Mouse (Mus musculus): ENCODE measurements around the gene Trabd2b. TPM values are rescaled to one million over a fixed set of nuclear protein-coding genes. Genes with fewer than 3 reads are reported as not detected.

The Trabd2b gene
- polyA plus RNA-seq, 1 experiment from 2014 or later: 0.63 TPM

DNA sequence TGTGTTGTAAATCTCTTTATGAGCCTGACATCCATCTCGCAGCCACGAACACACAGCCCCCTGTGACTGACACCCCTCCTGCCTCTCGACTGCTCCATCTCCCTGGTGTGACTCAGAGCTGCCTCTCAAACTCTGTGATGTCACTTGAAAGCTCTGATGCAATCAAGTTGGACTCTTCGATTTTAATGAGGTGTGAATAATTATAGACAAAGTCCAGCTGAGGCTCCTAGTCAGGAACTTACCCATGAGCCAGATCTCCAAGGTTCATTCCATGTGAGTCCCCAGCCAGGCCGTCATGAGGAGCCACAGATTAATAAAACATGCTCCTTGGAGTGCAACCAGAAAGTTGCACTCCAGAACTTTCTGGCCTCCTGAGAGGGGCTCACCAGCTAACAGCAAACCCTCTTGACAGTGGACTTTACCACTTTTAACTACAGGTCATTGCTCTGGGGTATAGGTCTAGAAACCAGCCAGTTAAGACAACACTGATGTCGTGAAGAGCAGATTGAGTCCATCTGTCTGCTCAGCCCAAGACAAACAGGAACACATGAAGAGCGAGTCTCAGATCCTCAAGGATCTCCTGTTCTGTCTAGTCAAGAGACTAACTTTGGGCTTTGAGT lies 221.3 kb downstream of the Trabd2b start:
- no peaks in the 10 kb centered on the region for H3K9me3 ChIP-seq (ENCODE audit: control insufficient read depth, low read length)
- no peak overlapping the region for H3K4me3 ChIP-seq (replicated peaks; ENCODE audit: low read length)
- H3K9ac ChIP-seq: no peak overlapping the region
- ATAC-seq (ENCODE audit: low FRiP score) (no peak), DNase-seq (ENCODE audit: low spot score) (no peak)
- H3K4me1 ChIP-seq (replicated peaks; ENCODE audit: control insufficient read depth, insufficient read depth, low read length): no peaks in the 10 kb centered on the region; the same call in 1 of the 2 replicates
- 68% methylated on average over 7 of the region's 7 CpGs for WGBS
- H3K27ac ChIP-seq: no peak overlapping the region
- no peaks in the 10 kb centered on the region for H3K36me3 ChIP-seq (replicated peaks; ENCODE audit: control insufficient read depth, insufficient read depth)
- H3K27me3 ChIP-seq (ENCODE audit: control insufficient read depth, insufficient read depth, low read length): no peaks in the 10 kb centered on the region
- no peak overlapping the region for H3K4me2 ChIP-seq (replicated peaks)

DNA sequence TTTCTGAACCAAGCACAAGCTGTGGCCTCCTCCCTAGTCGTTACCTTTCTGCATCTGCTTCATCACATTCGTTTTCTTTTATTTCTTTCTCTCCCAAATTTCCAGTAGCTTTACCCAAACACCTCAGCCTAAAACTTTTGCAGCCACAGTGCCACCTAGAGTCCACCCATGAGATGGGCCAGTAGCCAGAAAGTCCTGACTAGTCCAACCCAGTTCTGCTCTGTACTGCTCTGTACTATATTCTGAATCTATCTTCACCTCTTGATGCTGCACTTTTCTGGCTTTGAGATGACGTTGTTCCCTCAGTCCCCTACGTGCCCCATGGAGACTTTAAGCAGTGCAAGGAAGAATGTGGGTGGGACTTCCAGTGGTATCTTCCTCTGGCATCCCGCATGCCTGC lies 229.4 kb downstream of the Trabd2b start:
- no peak overlapping the region for H3K27ac ChIP-seq
- H3K4me2 ChIP-seq (replicated peaks): no peak overlapping the region
- 25% methylated on average over 5 of the region's 5 CpGs for WGBS
- H3K4me1 ChIP-seq (replicated peaks; ENCODE audit: control insufficient read depth, insufficient read depth, low read length): no peaks in the 10 kb centered on the region
- H3K4me3 ChIP-seq (replicated peaks; ENCODE audit: low read length): no peak overlapping the region
- H3K27me3 ChIP-seq (ENCODE audit: control insufficient read depth, insufficient read depth, low read length): no peaks in the 10 kb centered on the region
- peak; percentile 72 for DNase-seq (ENCODE audit: low spot score)
- H3K36me3 ChIP-seq (replicated peaks; ENCODE audit: control insufficient read depth, insufficient read depth): no peaks in the 10 kb centered on the region
- ATAC-seq (ENCODE audit: low FRiP score): no peak
- no peak overlapping the region for H3K9ac ChIP-seq
- H3K9me3 ChIP-seq (ENCODE audit: control insufficient read depth, low read length): peaks cover 3% of the 10 kb centered on the region; the same call in 1 of the 2 replicates

DNA sequence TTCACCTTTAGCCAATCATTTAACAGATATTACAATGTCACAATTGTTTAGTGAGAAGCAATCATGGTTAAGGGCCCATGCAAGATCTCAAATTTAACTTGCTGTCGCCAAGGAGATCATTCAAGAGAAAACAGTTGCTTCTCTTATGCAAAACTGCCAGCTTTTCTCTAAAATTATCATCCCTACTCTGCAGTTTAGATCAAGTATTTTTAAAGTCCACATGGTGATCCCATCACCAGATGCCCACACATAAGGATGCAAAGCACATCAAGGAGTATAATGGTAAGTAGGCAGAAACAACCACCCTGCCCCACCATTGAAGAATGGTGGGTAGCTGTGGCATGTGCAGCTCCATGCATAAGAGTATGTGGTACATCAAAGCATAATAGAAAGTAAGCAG lies 229.8 kb downstream of the Trabd2b start:
- Histone ChIP-seq H3K36me3 (replicated peaks; ENCODE audit: control insufficient read depth, insufficient read depth) (no peaks in the 10 kb centered on the region), H3K9ac (no peak overlapping the region), H3K4me3 (replicated peaks; ENCODE audit: low read length) (no peak overlapping the region), H3K4me1 (replicated peaks; ENCODE audit: control insufficient read depth, insufficient read depth, low read length) (no peaks in the 10 kb centered on the region), H3K27ac (no peak overlapping the region), H3K9me3 (ENCODE audit: control insufficient read depth, low read length) (peaks cover 3% of the 10 kb centered on the region; the same call in 1 of the 2 replicates), H3K27me3 (ENCODE audit: control insufficient read depth, insufficient read depth, low read length) (no peaks in the 10 kb centered on the region), H3K4me2 (replicated peaks) (no peak overlapping the region)
- WGBS: 84% methylated on average over 1 of the region's 1 CpGs
- ATAC-seq (ENCODE audit: low FRiP score) (no peak), DNase-seq (ENCODE audit: low spot score) (no peak)

DNA sequence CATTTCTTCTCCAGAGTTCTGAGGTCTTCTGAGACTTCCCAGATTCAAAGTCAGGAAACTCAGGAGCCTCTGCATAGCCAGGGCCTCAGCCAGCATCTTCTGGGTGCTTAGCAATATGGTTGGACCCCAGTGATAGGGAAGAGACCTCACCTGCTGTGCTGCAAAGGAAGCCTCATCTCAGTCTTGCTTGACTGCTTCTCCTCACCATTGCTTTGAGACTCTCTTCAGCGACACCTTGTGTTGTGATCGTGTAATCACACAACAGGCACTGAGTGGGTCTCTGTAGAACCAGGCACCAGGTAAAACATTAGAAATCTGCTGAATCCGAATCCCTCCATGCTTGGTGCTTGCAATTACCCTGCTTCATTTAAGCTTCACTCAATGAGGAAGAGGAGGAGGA lies 230.6 kb downstream of the Trabd2b start:
- peaks cover 3% of the 10 kb centered on the region; the same call in 1 of the 2 replicates for H3K9me3 ChIP-seq (ENCODE audit: control insufficient read depth, low read length)
- no peak overlapping the region for H3K27ac ChIP-seq
- no peaks in the 10 kb centered on the region for H3K36me3 ChIP-seq (replicated peaks; ENCODE audit: control insufficient read depth, insufficient read depth)
- 23% methylated on average over 3 of the region's 3 CpGs for WGBS
- no peak overlapping the region for H3K4me2 ChIP-seq (replicated peaks)
- no peak overlapping the region for H3K9ac ChIP-seq
- DNase-seq (ENCODE audit: low spot score) (peak; percentile 38), ATAC-seq (ENCODE audit: low FRiP score) (no peak)
- no peak overlapping the region for H3K4me3 ChIP-seq (replicated peaks; ENCODE audit: low read length)
- no peaks in the 10 kb centered on the region for H3K4me1 ChIP-seq (replicated peaks; ENCODE audit: control insufficient read depth, insufficient read depth, low read length)
- H3K27me3 ChIP-seq (ENCODE audit: control insufficient read depth, insufficient read depth, low read length): no peaks in the 10 kb centered on the region

DNA sequence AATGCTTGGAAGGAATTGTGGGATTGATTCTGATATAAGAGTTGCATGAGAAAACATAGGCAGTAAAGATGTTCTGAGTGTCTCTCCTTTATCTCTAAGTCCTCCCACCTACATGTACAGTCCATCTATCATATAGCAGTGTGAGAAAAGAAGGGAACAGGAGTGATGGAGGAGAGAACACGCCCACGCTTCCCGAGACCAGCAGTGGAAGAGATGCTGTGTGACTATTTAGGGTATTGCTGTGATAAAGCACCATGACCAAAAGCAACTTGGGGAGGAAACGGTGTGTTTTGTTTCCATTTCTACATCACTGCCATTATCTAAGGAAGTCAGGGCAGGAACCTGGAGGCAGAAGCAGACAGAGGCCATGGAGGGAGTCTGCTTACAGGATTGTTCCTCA lies 235.9 kb downstream of the Trabd2b start:
- H3K4me3 ChIP-seq (replicated peaks; ENCODE audit: low read length): no peak overlapping the region
- no peaks in the 10 kb centered on the region for H3K27me3 ChIP-seq (ENCODE audit: control insufficient read depth, insufficient read depth, low read length)
- H3K27ac ChIP-seq: no peak overlapping the region
- no peaks in the 10 kb centered on the region for H3K9me3 ChIP-seq (ENCODE audit: control insufficient read depth, low read length)
- no peak overlapping the region for H3K9ac ChIP-seq
- ATAC-seq (ENCODE audit: low FRiP score) (no peak), DNase-seq (ENCODE audit: low spot score) (no peak)
- no peak overlapping the region for H3K4me2 ChIP-seq (replicated peaks)
- 0 out of 2 replicates have a peak, but pooled peaks cover 4% of the 10 kb centered on the region for H3K4me1 ChIP-seq (replicated peaks; ENCODE audit: control insufficient read depth, insufficient read depth, low read length)
- WGBS: 82% methylated on average over 4 of the region's 4 CpGs
- no peaks in the 10 kb centered on the region for H3K36me3 ChIP-seq (replicated peaks; ENCODE audit: control insufficient read depth, insufficient read depth)

DNA sequence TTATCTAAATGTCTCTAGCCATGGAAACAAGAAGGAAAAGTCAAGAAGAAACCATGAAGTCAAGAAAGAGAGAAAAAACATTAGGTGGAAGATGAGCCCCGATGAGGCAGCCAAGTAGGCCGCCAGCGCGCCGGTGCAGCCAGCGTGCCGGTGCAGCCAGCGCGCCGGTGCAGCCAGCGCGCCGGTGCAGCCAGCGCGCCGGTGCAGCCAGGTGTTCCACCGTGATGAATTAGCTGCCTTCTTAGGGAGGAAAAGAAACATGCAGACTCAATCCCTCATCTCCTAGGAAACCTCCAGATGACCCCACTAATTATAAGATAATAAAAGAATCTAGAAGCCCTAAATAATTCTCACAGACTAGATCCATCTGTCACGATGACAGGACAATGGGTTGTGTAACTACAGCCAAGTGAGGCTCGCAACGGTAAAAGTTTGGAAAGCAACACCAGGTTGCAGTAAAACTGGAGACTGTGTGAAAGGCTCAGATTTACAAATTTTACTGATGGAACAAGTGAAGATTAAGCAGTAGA lies 237.2 kb downstream of the Trabd2b start:
- Histone ChIP-seq H3K36me3 (replicated peaks; ENCODE audit: control insufficient read depth, insufficient read depth) (no peaks in the 10 kb centered on the region), H3K4me1 (replicated peaks; ENCODE audit: control insufficient read depth, insufficient read depth, low read length) (peaks cover 8% of the 10 kb centered on the region), H3K4me3 (replicated peaks; ENCODE audit: low read length) (no peak overlapping the region), H3K4me2 (replicated peaks) (0 out of 2 replicates have a peak overlapping the region, but pooled peaks have one; percentile 19), H3K27ac (no peak overlapping the region), H3K27me3 (ENCODE audit: control insufficient read depth, insufficient read depth, low read length) (peaks cover 8% of the 10 kb centered on the region; the same call in 1 of the 2 replicates), H3K9me3 (ENCODE audit: control insufficient read depth, low read length) (no peaks in the 10 kb centered on the region), H3K9ac (no peak overlapping the region)
- ATAC-seq (ENCODE audit: low FRiP score) (no peak), DNase-seq (ENCODE audit: low spot score) (no peak)
- WGBS: 35% methylated on average over 20 of the region's 20 CpGs

DNA sequence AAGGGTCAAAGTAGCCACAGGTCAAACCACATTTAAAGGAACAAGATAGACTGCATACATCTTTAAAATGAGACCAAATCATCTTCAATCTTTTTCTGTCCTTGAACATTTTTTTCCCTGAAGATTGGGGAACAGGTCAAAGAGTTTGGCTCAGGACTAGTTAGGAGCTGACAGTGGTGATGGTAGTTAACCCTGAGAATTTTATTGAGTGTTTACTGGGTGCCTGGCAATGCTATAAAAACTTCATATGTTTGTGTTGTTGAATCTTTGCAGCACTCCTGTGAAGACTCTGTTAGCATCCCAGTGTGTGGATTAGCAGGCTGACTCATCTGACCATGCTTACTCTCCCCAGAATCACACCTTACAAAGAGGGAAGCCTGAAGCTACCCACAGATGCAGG lies 238.8 kb downstream of the Trabd2b start:
- H3K36me3 ChIP-seq (replicated peaks; ENCODE audit: control insufficient read depth, insufficient read depth): no peaks in the 10 kb centered on the region
- DNase-seq (ENCODE audit: low spot score) (no peak), ATAC-seq (ENCODE audit: low FRiP score) (no peak)
- H3K4me2 ChIP-seq (replicated peaks): no peak overlapping the region
- no peaks in the 10 kb centered on the region for H3K9me3 ChIP-seq (ENCODE audit: control insufficient read depth, low read length)
- H3K4me3 ChIP-seq (replicated peaks; ENCODE audit: low read length): no peak overlapping the region
- H3K4me1 ChIP-seq (replicated peaks; ENCODE audit: control insufficient read depth, insufficient read depth, low read length): peaks cover 8% of the 10 kb centered on the region
- peaks cover 16% of the 10 kb centered on the region for H3K27me3 ChIP-seq (ENCODE audit: control insufficient read depth, insufficient read depth, low read length)
- H3K27ac ChIP-seq: no peak overlapping the region
- no peak overlapping the region for H3K9ac ChIP-seq

DNA sequence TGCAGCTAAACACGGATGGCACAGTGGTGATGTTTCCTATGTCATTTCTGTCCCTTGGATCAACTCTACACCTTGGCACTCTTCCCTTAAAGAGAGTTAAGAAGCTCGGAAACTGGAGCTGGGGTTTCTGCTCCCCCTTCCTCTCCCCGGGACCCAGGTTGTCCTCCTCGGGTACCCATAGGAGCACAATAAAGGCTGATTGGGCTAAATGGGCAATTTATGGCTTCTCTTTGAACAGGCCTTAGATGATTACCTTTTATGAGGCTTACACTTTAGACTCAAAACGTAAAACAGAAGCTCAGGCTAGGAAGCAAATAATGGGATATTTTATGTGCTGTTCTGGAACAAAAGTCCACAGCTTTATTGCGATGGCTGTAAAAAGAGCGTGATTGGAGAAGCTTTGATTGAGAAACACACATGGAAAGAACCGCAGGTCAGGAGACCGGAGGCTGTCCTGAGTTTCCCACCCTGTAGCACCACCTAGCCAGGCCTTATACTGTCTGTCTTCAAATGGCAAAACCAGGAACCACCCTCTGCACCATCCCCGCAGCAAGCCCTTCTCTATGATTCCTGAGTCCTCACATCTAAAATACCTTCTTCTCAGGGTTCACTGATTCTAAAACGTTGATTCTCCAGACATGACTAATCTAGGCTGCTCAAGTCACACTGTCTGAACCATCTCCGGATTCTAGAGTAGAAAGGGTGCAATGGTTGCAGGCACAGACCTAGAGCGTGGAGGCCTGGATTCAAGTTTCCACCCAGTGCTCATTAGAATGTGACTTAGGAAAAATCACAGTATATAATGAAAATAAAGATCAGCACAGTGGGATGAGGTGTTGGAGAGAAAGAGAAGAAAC lies 240.5 kb downstream of the Trabd2b start:
- Histone ChIP-seq H3K4me1 (replicated peaks; ENCODE audit: control insufficient read depth, insufficient read depth, low read length) (peaks cover 8% of the 10 kb centered on the region), H3K9me3 (ENCODE audit: control insufficient read depth, low read length) (no peaks in the 10 kb centered on the region), H3K9ac (no peak overlapping the region), H3K4me2 (replicated peaks) (no peak overlapping the region), H3K27me3 (ENCODE audit: control insufficient read depth, insufficient read depth, low read length) (peaks cover 16% of the 10 kb centered on the region), H3K4me3 (replicated peaks; ENCODE audit: low read length) (no peak overlapping the region), H3K27ac (no peak overlapping the region), H3K36me3 (replicated peaks; ENCODE audit: control insufficient read depth, insufficient read depth) (no peaks in the 10 kb centered on the region)
- DNase-seq (ENCODE audit: low spot score): no peak
- no peak for ATAC-seq (ENCODE audit: low FRiP score)
- 72% methylated on average over 13 of the region's 13 CpGs for WGBS

DNA sequence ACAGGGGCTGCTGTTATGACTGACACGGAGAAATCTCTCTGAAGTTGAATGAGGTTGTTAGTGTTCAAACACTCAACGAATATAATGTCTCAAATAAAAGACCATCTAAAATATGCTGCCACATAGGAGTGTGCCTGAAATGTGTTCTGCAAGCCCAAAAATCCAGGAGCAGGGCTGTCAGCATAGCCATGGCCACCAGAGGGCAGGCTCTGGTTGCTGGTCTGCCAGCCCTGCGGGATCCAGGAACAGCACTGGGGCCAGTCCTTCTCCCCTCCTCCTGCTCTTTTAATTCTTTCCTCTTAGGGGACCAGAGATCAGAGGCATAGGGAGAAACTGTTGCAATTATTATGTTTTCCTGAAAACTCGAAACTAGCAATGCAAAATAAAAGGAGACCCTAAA lies 241.2 kb downstream of the Trabd2b start:
- ATAC-seq (ENCODE audit: low FRiP score) (peak; percentile 31; the same call in 1 of the 2 replicates), DNase-seq (ENCODE audit: low spot score) (peak; percentile 75)
- no peaks in the 10 kb centered on the region for H3K9me3 ChIP-seq (ENCODE audit: control insufficient read depth, low read length)
- no peaks in the 10 kb centered on the region for H3K36me3 ChIP-seq (replicated peaks; ENCODE audit: control insufficient read depth, insufficient read depth)
- no peak overlapping the region for H3K4me2 ChIP-seq (replicated peaks)
- no peak overlapping the region for H3K4me3 ChIP-seq (replicated peaks; ENCODE audit: low read length)
- H3K4me1 ChIP-seq (replicated peaks; ENCODE audit: control insufficient read depth, insufficient read depth, low read length): peaks cover 8% of the 10 kb centered on the region
- H3K27ac ChIP-seq: no peak overlapping the region
- peaks cover 16% of the 10 kb centered on the region for H3K27me3 ChIP-seq (ENCODE audit: control insufficient read depth, insufficient read depth, low read length)
- H3K9ac ChIP-seq: no peak overlapping the region
- 6% methylated on average over 4 of the region's 4 CpGs for WGBS

Data from hindbrain, embryonic 14.5 days (tissue).